Mouse (Mus musculus) T-cell, adult 2 months (primary cell): ENCODE results near the gene Faim.

Experiments
- DNase-seq: peaks from one replicate; pipeline ENCODE4 v3.0.0; 2022; ENCODE audit warnings: low spot score

The Faim gene

DNA sequence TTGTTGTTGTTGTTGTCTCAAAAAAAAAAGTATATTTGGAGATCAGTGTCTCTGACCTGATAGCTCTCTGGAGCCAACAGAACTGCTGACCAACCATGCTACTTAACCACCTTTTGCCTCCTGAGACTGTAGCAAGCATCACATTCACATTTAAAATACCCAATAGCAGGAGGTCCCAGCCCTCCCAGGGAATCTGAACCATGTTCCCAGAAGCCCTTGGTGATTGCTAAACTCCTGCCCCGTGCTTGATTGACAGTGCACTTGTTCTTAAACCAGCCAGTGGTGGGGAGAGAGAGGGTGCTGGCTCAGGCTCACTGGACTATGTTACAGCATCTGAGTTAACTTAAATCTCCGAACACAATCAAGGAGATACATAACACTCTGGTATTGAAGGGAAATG is 11.3 kb upstream of the Faim start:
- DNase-seq: no peak

- DNase-seq: no peak
Observed at GRCm38 (mm10) chr9:98976081-98976480, 10.1 kb upstream of the Faim start.

DNA sequence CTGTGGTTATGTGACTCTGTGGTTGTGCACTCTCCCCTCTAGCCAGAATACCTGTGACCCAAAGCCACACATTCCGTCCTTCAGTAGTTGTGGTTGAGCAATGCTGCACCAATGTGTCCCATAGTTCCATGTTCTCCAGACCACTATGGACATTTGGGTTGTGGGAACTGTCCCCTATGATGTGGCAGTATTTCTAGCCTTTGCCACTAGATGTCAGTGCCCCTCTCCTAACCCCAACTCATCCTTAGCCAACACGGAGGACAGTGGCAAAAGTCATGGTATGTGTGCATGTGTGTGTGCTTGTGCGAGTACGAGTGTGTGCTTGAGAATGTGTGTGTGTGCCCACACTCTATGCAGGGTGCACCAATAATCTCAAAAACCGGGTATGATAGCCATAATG is 9.7 kb upstream of the Faim start:
- no peak for DNase-seq

DNA sequence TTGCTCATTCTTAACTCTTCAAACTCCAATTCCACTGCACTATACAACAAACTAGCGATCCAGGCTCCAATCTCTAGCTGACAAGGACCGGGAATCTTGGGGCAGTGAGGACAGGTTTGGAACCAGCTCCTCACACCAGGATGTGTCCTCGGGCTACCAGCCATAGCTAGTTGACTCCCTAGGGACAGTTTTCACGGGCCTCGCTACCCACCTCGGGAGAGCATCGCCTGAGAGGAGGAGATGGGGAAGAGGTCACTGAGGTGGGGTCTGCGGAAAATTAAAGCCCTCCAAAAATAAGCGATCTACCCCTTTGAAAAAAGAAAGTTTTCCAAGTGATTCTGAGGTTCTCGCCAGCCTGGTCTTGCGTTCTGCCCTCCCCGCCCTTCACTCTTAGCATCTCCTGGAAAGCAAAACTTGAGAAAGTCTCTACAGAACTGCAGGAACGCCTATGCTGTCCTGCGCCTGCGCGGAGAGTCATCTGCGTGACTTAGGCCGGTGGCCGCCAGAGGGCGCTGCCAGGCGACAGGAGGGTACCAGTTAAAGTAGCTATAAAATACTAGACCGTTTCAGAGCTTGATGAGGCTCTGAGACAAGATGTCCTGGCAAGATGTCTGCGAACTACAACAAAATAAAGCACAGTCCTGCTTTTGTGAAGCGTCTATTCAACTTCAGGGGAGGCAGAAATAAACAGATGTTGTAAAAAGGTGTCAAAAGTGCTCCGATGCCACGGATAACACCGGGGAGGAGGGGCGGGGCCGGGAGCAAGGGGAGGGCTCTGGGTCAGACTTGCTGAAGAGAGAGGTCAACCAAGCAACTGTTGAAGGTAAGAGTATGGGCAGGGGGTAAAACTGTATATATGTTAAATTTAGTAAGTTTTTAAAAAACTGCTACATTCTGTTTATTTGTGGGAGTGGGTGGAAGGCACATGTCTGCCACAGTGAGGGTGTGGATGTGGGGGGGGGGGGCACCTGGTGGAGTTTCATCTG is 6.4 kb upstream of the Faim start:
- peak; percentile 93 for DNase-seq

- no peak for DNase-seq
Observed at GRCm38 (mm10) chr9:98986476-98987096, 413 bp downstream of the Faim start.

DNA sequence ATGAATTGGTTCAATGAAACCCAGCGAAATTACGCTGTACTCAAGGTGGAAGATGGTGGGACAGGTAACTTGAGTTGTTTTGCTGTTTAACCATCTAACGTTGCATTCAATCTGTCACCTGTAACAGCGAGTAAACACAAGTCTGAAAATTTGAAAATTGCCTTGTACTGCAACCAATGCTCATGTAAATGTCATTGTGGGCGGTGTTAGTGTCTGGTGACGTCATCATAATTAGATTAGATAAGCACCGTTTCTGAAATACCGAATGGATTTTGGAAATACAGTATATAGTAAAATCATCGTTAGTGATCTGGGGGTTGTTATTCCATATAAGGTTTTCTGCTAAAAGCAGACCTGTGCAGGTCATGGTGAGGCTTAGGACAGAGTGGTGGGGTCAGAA is 958 bp downstream of the Faim start:
- no peak for DNase-seq

- no peak for DNase-seq
Observed at GRCm38 (mm10) chr9:98994103-98994502, 7.9 kb downstream of the Faim start.

- no peak for DNase-seq
Observed at GRCm38 (mm10) chr9:98999881-99000339, 13.7 kb downstream of the Faim start.

GRCm38 (mm10) chr9:99001326-99001725 is 15.2 kb downstream of the Faim start:
- DNase-seq: no peak

- DNase-seq: peak; percentile 44
Observed at GRCm38 (mm10) chr9:99009069-99009897, 23.1 kb downstream of the Faim start.

DNA sequence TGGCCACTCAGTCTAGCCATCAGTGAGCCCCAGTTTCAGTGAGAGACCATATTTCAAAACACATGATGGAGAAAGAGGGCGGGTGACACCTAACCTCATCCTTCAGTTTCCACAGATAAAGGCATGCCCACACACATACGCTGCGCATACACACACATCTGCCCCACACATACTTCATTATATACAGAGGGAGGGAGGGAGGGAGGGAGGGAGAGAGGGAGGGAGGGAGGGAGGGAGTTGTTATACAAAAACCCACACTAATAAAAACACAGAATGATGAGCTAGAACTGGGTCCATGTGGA is 23.7 kb downstream of the Faim start:
- no peak for DNase-seq

DNA sequence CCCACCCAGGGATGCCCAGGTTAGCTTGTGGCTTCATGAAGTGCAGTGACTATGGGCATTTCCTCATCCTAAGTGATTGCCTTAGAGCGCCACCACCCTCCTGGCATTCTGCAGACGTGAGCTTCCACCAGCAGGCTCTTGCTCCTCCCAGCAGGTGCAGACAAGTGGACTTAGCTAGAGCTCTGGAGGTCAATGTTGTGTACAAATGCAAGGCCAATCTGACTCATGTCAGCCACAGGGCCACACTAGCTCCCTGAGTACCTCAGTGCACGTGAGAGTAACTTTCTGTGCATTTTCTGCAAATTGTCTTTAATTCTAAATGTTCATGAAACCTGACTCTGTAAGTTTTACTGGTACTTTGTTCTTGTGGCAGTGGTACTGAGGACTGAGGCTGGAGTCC is 30.1 kb downstream of the Faim start:
- DNase-seq: no peak

- no peak for DNase-seq
Observed at GRCm38 (mm10) chr9:99016759-99017158, 30.6 kb downstream of the Faim start.

GRCm38 (mm10) chr9:99017679-99018078 is 31.5 kb downstream of the Faim start:
- DNase-seq: no peak

- no peak for DNase-seq
Observed at GRCm38 (mm10) chr9:99021166-99021565, 35.0 kb downstream of the Faim start.

- no peak for DNase-seq
Observed at GRCm38 (mm10) chr9:99021751-99022150, 35.6 kb downstream of the Faim start.

DNA sequence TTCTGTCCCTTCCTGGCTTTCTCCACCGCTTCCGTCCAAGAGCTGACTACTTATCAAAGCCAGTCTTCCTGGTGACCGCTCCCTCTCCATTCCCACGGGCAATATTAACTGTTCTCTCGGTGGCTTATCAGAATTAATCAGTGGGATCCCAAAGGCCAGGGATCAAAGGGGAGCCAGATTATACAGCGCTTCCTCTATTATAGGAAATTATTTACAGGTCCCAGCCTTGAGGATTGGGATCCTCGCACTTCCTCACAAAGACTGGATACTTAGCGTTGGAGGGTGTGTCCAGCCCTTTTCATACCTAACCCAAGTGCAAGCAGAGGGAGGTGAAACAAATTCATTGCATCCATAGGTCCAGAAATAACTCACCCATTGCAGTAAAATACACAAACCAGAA is 45.9 kb downstream of the Faim start:
- DNase-seq: no peak

GRCm38 (mm10) chr9:99034111-99034510 is 47.9 kb downstream of the Faim start:
- DNase-seq: no peak

DNA sequence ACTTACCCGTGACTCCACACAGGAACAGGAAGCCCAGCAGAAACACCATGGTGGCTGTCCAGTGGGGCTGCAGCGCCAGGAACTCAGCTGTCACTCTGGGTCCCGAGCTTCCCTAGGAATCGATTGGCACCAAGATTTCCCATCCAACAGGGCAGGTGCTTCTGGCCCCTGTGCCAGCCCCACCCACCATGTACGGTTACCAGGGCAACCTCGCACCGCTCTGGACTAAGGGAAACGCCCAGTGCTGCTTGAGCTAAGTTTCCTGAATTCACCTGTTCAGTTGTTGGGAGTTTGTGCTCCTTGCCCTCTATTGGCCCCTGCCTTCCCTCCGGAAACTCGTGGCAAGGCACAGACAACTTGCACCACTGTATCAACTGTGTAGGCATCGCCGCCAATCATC is 49.4 kb downstream of the Faim start, which contains the start of gene Gm1123:
Gene Gm1123, minus strand, starts transcription at position 141 of the 400 bp plus-strand sequence.
- DNase-seq: no peak

GRCm38 (mm10) chr9:99041994-99042393 is 55.8 kb downstream of the Faim start:
- no peak for DNase-seq

DNA sequence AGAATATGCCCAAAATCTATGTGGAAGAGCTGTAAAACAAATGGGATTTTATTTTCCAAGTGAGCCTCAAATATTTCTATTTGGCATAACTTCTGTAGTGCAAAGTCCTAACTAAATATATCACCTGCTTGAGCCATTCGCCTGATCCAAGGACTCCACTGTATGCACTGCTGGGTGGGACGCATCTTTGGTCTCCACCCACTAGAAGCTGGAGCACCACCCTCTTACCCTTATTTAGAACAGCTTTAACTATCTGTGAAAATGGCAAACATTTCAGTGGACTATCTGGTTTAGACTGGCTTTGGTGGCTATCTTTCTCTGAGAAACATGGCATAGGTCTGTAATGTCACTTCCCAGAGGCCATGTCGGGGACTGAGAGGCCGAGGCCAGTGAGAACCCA is 56.5 kb downstream of the Faim start:
- no peak for DNase-seq

DNA sequence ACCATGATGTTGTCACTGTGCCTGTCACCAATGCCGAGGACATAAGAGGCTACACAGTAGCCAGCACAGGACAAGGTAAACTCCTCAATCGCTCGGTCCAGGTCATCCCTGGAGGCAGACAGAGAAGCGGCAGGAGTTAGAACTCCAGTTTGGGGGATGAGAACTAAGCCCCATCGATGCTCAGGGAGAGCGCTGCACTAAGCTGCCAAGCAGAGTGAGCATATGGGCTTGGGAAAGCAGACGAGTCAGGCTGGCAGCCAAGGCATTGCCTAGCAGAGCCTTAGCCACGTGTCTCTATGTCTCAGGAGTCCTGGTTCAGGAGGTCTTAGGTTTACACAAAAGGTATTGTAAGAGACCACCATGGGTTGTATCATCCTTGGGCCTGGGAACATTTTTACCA is 58.6 kb downstream of the Faim start:
- no peak for DNase-seq
